Mouse (Mus musculus): ENCODE results near the gene Adcy7. TPM values are rescaled to one million over a fixed set of nuclear protein-coding genes. Genes with fewer than 3 reads are reported as not detected.

The Adcy7 gene
- polyA plus RNA-seq, 1 experiment from 2014 or later, result 1.7 TPM

DNA sequence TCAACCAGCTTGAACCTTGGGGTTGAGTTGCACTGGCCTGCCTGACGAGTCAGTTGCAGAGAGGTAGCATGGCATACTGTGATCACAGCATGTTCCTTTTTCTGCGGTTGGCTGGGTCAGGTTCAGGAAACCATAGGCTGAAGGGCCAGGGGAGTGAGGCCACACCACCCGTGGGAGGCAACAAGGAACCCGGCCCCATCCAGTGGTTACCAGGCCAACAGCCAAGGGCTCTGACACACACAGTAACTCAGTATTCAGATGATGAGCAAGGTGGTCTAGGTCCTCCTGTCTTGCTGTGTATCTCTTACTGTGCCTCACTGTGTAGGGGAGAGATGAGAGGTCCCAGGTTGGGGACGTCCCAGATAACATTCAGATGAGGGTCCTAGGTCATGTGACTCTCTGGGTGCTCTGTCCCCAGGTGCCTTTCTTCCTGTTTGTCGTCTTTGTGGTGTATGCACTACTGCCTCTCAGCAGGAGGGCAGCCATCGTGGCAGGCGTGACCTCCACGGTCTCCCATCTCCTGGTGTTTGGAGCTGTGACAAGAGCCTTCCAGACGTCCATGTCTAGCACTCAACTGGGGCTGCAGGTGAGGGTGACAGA, 37.2 kb downstream of the Adcy7 start:
- H3K27ac ChIP-seq, result no peak overlapping the region
- ATAC-seq, result no peak

GRCm38 (mm10) chr8:88309881-88310280, 37.7 kb downstream of the Adcy7 start:
- Histone ChIP-seq H3K27me3 (no peaks in the 10 kb centered on the region), H3K36me3 (no peaks in the 10 kb centered on the region), H3K9ac (replicated peaks) (no peak overlapping the region), H3K4me3 (replicated peaks) (no peak overlapping the region), H3K4me1 (replicated peaks) (no peaks in the 10 kb centered on the region), H3K27ac (no peak overlapping the region), H3K9me3 (no peaks in the 10 kb centered on the region), H3K4me2 (replicated peaks) (no peak overlapping the region)
- ATAC-seq, result no peak
- 90% methylated on average over 7 of the region's 7 CpGs for WGBS

More for the DNA sequence above, 37.2 kb downstream of the Adcy7 start:
- H3K27me3 ChIP-seq, result no peaks in the 10 kb centered on the region
- no peaks in the 10 kb centered on the region for H3K9me3 ChIP-seq
- H3K4me2 ChIP-seq (replicated peaks), result no peak overlapping the region
- no peaks in the 10 kb centered on the region for H3K36me3 ChIP-seq
- H3K4me3 ChIP-seq (replicated peaks), result no peak overlapping the region
- 82% methylated on average over 10 of the region's 10 CpGs for WGBS
- H3K9ac ChIP-seq (replicated peaks), result no peak overlapping the region
- no peaks in the 10 kb centered on the region for H3K4me1 ChIP-seq (replicated peaks)

DNA sequence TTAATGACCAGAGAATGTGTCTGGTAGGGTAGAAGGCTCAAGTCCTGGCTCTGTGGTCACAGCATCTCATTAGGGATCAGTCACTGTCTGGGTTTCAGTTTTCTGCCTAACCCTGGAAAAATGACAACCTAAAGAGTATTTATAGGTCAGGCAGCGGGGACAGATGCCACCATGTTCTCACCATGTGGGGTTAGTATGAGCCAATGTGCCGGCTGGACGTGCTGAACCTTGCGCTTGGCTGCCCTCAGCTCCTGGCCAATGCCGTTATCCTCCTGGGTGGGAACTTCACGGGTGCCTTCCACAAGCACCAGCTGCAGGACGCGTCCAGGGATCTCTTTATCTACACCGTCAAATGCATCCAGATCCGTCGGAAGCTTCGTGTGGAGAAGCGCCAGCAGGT, 38.1 kb downstream of the Adcy7 start:
- no peaks in the 10 kb centered on the region for H3K36me3 ChIP-seq
- ATAC-seq, result no peak
- H3K4me3 ChIP-seq (replicated peaks), result no peak overlapping the region
- no peaks in the 10 kb centered on the region for H3K9me3 ChIP-seq
- H3K9ac ChIP-seq (replicated peaks), result no peak overlapping the region
- H3K4me1 ChIP-seq (replicated peaks), result no peaks in the 10 kb centered on the region
- H3K27ac ChIP-seq, result no peak overlapping the region
- no peaks in the 10 kb centered on the region for H3K27me3 ChIP-seq
- 93% methylated on average over 13 of the region's 13 CpGs for WGBS
- no peak overlapping the region for H3K4me2 ChIP-seq (replicated peaks)

GRCm38 (mm10) chr8:88312966-88313365, 40.8 kb downstream of the Adcy7 start:
- H3K4me3 ChIP-seq (replicated peaks), result no peak overlapping the region
- H3K36me3 ChIP-seq, result no peaks in the 10 kb centered on the region
- no peaks in the 10 kb centered on the region for H3K9me3 ChIP-seq
- no peaks in the 10 kb centered on the region for H3K27me3 ChIP-seq
- H3K9ac ChIP-seq (replicated peaks), result no peak overlapping the region
- ATAC-seq, result no peak
- H3K4me2 ChIP-seq (replicated peaks), result no peak overlapping the region
- WGBS, result 81% methylated on average over 8 of the region's 8 CpGs
- H3K4me1 ChIP-seq (replicated peaks), result peaks cover 9% of the 10 kb centered on the region; the same call in 1 of the 2 replicates
- H3K27ac ChIP-seq, result no peak overlapping the region

DNA sequence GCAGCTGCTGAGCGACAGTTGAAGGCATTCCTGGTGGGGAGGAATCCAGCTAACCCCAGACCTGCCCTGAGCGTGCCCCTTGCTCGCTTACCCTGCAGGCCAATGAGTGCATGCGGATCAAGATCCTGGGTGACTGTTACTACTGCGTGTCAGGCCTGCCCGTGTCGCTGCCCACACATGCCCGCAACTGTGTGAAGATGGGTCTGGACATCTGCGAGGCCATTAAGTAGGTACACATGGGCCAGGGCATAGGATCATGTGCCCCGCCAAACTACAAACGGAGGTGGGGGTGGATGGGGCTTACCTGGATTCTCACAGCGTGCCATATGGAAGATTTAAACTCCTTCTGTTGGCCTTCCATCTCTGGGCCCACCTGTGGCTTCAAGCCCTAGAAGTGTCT, 41.8 kb downstream of the Adcy7 start:
- no peak overlapping the region for H3K9ac ChIP-seq (replicated peaks)
- H3K9me3 ChIP-seq, result no peaks in the 10 kb centered on the region
- H3K4me3 ChIP-seq (replicated peaks), result no peak overlapping the region
- no peaks in the 10 kb centered on the region for H3K27me3 ChIP-seq
- H3K4me2 ChIP-seq (replicated peaks), result no peak overlapping the region
- 91% methylated on average over 12 of the region's 12 CpGs for WGBS
- no peak overlapping the region for H3K27ac ChIP-seq
- H3K4me1 ChIP-seq (replicated peaks), result peaks cover 9% of the 10 kb centered on the region; the same call in 1 of the 2 replicates
- no peaks in the 10 kb centered on the region for H3K36me3 ChIP-seq
- ATAC-seq, result no peak

- no peak for ATAC-seq
- WGBS, result 95% methylated on average over 8 of the region's 8 CpGs
- peaks cover 9% of the 10 kb centered on the region; the same call in 1 of the 2 replicates for H3K4me1 ChIP-seq (replicated peaks)
These were observed 43.1 kb downstream of the Adcy7 start for GRCm38 (mm10) chr8:88315302-88315701.

GRCm38 (mm10) chr8:88316139-88316931, 44.1 kb downstream of the Adcy7 start:
- H3K4me1 ChIP-seq (replicated peaks), result peaks cover 9% of the 10 kb centered on the region; the same call in 1 of the 2 replicates
- no peak overlapping the region for H3K4me3 ChIP-seq (replicated peaks)
- no peak overlapping the region for H3K4me2 ChIP-seq (replicated peaks)
- no peak overlapping the region for H3K27ac ChIP-seq
- no peaks in the 10 kb centered on the region for H3K27me3 ChIP-seq
- no peak overlapping the region for H3K9ac ChIP-seq (replicated peaks)
- H3K36me3 ChIP-seq, result no peaks in the 10 kb centered on the region
- H3K9me3 ChIP-seq, result no peaks in the 10 kb centered on the region
- peak; percentile 43; the same call in 1 of the 2 replicates for ATAC-seq
- WGBS, result 66% methylated on average over 8 of the region's 8 CpGs

More at GRCm38 (mm10) chr8:88315302-88315701, 43.1 kb downstream of the Adcy7 start:
- H3K9me3 ChIP-seq, result no peaks in the 10 kb centered on the region
- no peak overlapping the region for H3K4me2 ChIP-seq (replicated peaks)
- H3K27me3 ChIP-seq, result no peaks in the 10 kb centered on the region
- H3K4me3 ChIP-seq (replicated peaks), result no peak overlapping the region
- no peaks in the 10 kb centered on the region for H3K36me3 ChIP-seq
- H3K9ac ChIP-seq (replicated peaks), result no peak overlapping the region
- H3K27ac ChIP-seq, result no peak overlapping the region

- WGBS, result 83% methylated on average over 5 of the region's 5 CpGs
- no peak overlapping the region for H3K4me3 ChIP-seq (replicated peaks)
- no peaks in the 10 kb centered on the region for H3K27me3 ChIP-seq
- ATAC-seq, result no peak
- H3K9ac ChIP-seq (replicated peaks), result no peak overlapping the region
- no peaks in the 10 kb centered on the region for H3K36me3 ChIP-seq
- H3K4me2 ChIP-seq (replicated peaks), result no peak overlapping the region
- H3K27ac ChIP-seq, result no peak overlapping the region
- peaks cover 9% of the 10 kb centered on the region; the same call in 1 of the 2 replicates for H3K4me1 ChIP-seq (replicated peaks)
- H3K9me3 ChIP-seq, result no peaks in the 10 kb centered on the region
These were observed 45.1 kb downstream of the Adcy7 start for GRCm38 (mm10) chr8:88317341-88317740.

DNA sequence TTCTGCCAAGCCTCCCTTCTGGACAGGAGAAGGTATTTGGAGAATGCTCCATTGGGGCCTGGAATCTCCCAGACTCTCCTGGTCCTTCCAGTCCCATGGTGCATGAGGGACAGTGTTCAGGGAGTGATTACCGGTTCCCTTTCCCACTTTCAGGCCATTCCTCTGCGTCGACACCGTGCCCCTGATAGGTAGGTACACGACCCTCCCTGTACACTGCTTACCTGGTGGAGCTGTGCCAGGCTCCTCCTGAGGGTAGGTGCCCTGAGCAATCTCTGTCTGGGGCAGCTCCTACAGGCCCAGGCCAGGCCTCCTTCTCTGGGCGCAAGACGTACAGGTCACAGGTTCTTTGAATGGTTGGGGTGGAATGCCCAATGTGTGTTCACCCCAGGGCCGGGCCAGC, 45.9 kb downstream of the Adcy7 start:
- WGBS, result 96% methylated on average over 8 of the region's 8 CpGs
- no peak for ATAC-seq

GRCm38 (mm10) chr8:88320134-88320533, 47.9 kb downstream of the Adcy7 start:
- 98% methylated on average over 6 of the region's 6 CpGs for WGBS
- peaks cover 9% of the 10 kb centered on the region; the same call in 1 of the 2 replicates for H3K4me1 ChIP-seq (replicated peaks)
- no peak overlapping the region for H3K27ac ChIP-seq
- H3K27me3 ChIP-seq, result no peaks in the 10 kb centered on the region
- no peaks in the 10 kb centered on the region for H3K9me3 ChIP-seq
- ATAC-seq, result no peak
- H3K4me3 ChIP-seq (replicated peaks), result no peak overlapping the region
- peaks cover 10% of the 10 kb centered on the region for H3K36me3 ChIP-seq
- no peak overlapping the region for H3K4me2 ChIP-seq (replicated peaks)
- no peak overlapping the region for H3K9ac ChIP-seq (replicated peaks)

More for the DNA sequence above, 45.9 kb downstream of the Adcy7 start:
- Histone ChIP-seq H3K4me2 (replicated peaks) (no peak overlapping the region), H3K27ac (no peak overlapping the region), H3K4me1 (replicated peaks) (peaks cover 9% of the 10 kb centered on the region; the same call in 1 of the 2 replicates), H3K9me3 (no peaks in the 10 kb centered on the region), H3K4me3 (replicated peaks) (no peak overlapping the region), H3K36me3 (no peaks in the 10 kb centered on the region), H3K9ac (replicated peaks) (no peak overlapping the region), H3K27me3 (no peaks in the 10 kb centered on the region)

DNA sequence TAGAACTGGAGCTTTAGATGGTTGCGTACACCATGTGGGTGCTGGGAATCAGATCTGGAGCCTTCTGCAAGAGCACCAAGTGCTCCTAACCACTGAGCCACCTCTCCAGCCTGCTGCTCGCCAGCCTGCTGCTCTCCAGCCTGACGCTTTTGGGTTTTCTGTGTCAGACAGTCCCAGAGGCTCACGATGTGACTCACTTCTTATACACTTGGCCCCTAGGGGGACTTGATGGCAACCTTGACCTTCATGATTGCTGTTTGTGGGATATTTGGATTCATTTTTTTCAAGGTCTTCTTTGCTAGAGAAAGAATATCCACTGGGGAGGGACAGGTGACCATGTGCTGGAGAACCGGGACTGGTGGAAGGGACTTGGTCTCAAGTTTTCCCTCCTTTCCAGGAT, 49.2 kb downstream of the Adcy7 start:
- no peak overlapping the region for H3K4me2 ChIP-seq (replicated peaks)
- no peak overlapping the region for H3K9ac ChIP-seq (replicated peaks)
- H3K9me3 ChIP-seq, result no peaks in the 10 kb centered on the region
- H3K36me3 ChIP-seq, result peaks cover 21% of the 10 kb centered on the region
- peaks cover 5% of the 10 kb centered on the region; the same call in 1 of the 2 replicates for H3K4me1 ChIP-seq (replicated peaks)
- ATAC-seq, result no peak
- WGBS, result 90% methylated on average over 5 of the region's 5 CpGs
- no peaks in the 10 kb centered on the region for H3K27me3 ChIP-seq
- no peak overlapping the region for H3K27ac ChIP-seq
- H3K4me3 ChIP-seq (replicated peaks), result no peak overlapping the region

DNA sequence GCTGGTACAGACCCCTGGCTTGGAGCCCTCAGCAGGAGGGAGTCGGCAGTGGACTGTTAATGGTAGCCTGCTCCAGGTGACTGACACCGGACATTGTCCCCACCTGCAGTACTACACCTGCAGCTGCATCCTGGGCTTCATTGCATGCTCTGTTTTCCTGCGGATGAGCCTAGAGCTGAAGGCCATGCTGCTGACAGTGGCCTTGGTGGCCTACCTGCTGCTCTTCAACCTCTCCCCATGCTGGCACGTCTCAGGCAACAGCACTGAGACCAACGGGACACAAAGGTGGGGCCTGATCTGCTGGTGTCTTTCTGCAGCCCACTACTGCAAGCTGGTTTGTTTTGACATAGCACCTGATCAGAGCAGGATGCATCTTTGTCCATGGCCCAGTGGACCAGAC, 51.3 kb downstream of the Adcy7 start:
- Histone ChIP-seq H3K4me2 (replicated peaks) (no peak overlapping the region), H3K27me3 (no peaks in the 10 kb centered on the region), H3K9ac (replicated peaks) (no peak overlapping the region), H3K27ac (no peak overlapping the region), H3K4me1 (replicated peaks) (no peaks in the 10 kb centered on the region), H3K9me3 (no peaks in the 10 kb centered on the region), H3K36me3 (peaks cover 39% of the 10 kb centered on the region), H3K4me3 (replicated peaks) (no peak overlapping the region)
- WGBS, result 93% methylated on average over 5 of the region's 5 CpGs
- ATAC-seq, result no peak

All from midbrain, embryonic 13.5 days (tissue).